Mouse (Mus musculus) gastrocnemius, postnatal 36 days (tissue): ENCODE data around the gene Adamts5. TPM values are rescaled to one million over a fixed set of nuclear protein-coding genes. Genes with fewer than 3 reads are reported as not detected.

Experiments used
- DNase-seq, 2 experiments: peaks; one replicate each; pipeline ENCODE4 v3.0.0; 2022
- intact Hi-C: fragments of 180-260 bp; cut with DNase I; formaldehyde crosslinking; loops from one replicate; pipeline ENCODE4 v1.15.1; 2025
- total RNA-seq, 2 experiments: library from RNA; stranded (reverse); gene quantifications; 2 replicates each; pipeline ENCODE4 v1.2.3; 2021

Gene Adamts5
- total RNA-seq, 2 experiments from 2014 or later, result 5.5 to 5.7 TPM

GRCm38 (mm10) chr16:85854505-85854904 is 47.1 kb downstream of the Adamts5 start:
- DNase-seq, result no peak

DNA sequence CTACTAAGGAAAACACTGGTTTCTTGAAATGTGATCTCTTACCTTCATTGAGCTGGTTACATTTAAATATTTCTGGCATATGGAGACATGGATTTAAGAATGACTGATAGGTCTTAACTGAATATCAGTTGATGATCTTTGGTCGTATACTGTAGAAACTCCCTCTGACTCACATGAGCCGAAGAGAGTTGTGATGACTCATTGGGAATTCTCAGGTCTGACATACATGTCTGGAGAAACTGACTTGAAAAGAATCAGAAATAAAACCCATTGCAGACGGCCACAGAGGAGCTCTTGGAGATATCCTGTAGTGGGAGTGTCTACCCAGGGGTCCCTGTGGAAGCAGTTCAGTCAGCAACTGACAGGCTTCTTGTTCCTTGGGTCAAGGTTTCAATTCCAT is 74.6 kb downstream of the Adamts5 start:
- DNase-seq, result no peak
- intact Hi-C loops, result no loop called here

More at GRCm38 (mm10) chr16:85854505-85854904, 47.1 kb downstream of the Adamts5 start:
- intact Hi-C loops, result no loop called here

DNA sequence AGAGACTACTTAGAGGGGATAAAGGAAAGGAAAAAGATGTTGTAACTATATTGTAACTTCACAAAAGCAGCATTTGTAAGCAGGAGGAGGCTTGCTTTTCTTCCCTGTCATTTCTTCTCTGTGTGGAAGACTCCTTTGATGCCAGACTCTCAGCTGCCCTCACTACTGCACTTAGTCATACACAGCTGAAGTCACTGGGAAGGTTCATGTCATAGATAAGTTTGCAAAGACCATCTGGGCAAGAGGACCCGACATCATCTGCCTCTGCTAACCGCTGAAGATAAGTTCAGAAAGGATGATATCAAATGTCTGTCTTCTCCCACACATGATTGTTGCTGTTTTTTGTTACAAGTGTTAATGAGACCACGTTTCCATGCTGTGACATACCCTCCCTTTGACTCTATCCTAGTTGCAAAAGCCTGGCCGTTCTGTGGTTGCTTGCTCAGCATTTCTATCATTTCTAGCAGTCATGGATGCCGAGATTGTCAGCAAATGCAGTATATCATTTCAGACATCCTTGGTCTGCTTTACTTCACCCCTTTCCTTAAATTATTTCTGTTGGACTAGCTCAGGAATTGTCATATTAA is 79.2 kb downstream of the Adamts5 start:
- intact Hi-C loops, result no loop called here

DNA sequence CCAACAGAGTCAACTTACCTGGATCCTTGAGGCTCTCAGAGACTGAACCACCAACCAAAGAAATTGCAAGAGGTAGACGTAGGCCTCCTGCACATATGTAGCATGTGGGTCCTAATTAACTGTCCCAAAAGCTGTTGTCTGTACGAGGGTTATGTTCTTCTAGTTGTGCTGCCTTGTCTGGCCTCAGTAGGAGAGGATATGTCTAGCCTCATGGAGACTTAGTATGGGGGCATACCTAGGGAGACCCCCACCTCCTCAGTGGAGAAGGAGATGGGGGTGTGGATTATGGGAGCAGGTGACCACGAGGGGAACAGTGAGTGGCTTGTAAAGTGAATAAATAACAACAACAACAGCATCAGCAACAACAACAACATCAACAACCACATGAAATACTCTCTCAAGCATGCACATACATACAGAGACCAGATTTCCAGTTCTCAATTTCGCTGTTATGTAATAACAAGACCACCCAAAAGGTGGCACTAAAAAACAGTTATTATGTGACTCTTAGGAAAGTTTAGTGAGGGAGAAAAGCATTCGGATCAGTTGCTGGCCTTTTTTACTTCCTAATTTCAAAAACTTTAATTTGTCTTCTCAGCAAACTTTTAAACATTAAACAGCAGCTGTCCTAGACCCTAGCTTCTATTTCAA is 81.7 kb downstream of the Adamts5 start:
- DNase-seq, result no peak
- intact Hi-C loops, result no loop called here

More for the DNA sequence above, 79.2 kb downstream of the Adamts5 start:
- DNase-seq, result no peak

GRCm38 (mm10) chr16:85814116-85814515 is 87.5 kb downstream of the Adamts5 start:
- intact Hi-C loops, result no loop called here
- DNase-seq, result no peak

GRCm38 (mm10) chr16:85807626-85808025 is 94.0 kb downstream of the Adamts5 start:
- intact Hi-C loops, result loop anchor here (2.0 to 5.0 kb wide), 4 partner anchors 495 to 1075 kb away; no protein-coding TSS in a partner anchor
- peak; percentile 52 to 61 for DNase-seq

DNA sequence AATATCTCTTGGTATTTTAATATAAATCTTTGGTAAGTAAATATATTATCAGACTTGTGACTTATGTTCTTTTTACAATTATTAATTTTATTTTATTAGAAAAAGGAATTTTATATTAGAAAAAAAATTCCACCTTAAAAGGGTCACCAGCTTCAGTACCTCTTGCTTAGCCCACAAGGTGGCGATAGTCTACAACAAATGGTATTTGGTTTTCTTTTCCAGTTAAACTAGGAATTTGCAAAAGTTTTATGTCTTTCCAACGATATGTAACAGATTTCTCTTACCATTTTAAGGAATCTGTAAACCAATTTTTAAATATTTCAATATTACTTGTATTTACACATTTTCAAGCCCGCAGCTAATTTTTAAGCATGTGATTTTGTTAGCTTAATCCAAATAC is 94.6 kb downstream of the Adamts5 start:
- peak in 1 of 2 experiments; percentile 53 for DNase-seq
- intact Hi-C loops, result loop anchor here (2.0 to 5.0 kb wide), 3 partner anchors 612 to 1075 kb away; no protein-coding TSS in a partner anchor

Other genes starting within 250 kb of the Adamts5 start
- gene Adamts1, start 98.7 kb downstream of the Adamts5 start, total RNA-seq, result 10 to 100 TPM; 36.7 to 49.6 TPM